Mouse (Mus musculus) myocyte (in vitro differentiated cells): ENCODE measurements around the gene Wdr82.

ENCODE experiments used
- E2F4 ChIP-seq: IDR thresholded peaks from one replicate; pipeline ENCODE4 v1.6.1; 2011; ENCODE audit warnings: mild to moderate bottlenecking, control low read depth, moderate library complexity; ENCODE audit not compliant: insufficient read depth
- POLR2A ChIP-seq: IDR thresholded peaks from one replicate; pipeline ENCODE4 v1.6.1; 2011; ENCODE audit warnings: low read depth, mild to moderate bottlenecking, control low read depth, moderate library complexity; ENCODE audit not compliant: insufficient read length
- TCF12 ChIP-seq: IDR thresholded peaks from one replicate; pipeline ENCODE4 v1.6.1; 2011; ENCODE audit warnings: mild to moderate bottlenecking, control low read depth; ENCODE audit not compliant: poor library complexity, insufficient read depth, severe bottlenecking

- TF ChIP-seq TCF12 = no peak
- TF ChIP-seq E2F4 = no peak
- no peak for TF ChIP-seq POLR2A
These were observed 9.2 kb downstream of the Wdr82 start for GRCm38 (mm10) chr9:106179964-106180363.
